Mouse (Mus musculus) ZHBTc4 (cell line): ENCODE measurements around the gene Aqp12.
A peak's percentile ranks its signal among the peaks of the same experiment; 100 is the strongest.
"Not testable (repeated sequence)": the region's sequence is repeated elsewhere in the genome, so short reads cannot be mapped to it uniquely, and the experiment has no call there.

Experiments used
- DNase-seq: peaks from one replicate; pipeline ENCODE4 v3.0.0-alpha.2; 2011; ENCODE audit warnings: low read depth, low spot score

The Aqp12 gene

DNA sequence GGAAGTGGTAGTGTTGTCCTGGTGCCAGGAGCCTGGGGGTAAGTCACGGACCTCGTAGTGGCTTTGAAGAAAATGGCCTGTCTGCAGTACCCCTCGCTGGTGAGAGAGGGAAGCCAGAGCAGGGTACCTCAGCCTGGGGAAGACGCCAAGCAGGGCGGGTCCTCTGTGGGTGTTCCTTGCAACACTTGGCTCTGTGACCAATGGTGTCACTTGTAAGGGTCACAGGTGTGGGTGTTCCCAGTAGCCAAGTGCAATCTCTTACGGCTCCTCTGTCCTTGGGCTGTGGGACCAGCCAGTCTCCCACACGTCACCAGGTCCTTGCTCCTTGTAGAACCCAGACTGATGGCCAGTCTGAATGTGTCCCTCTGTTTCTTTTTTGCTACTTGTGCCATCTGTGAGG is at the start of gene Aqp12:
Gene Aqp12 (plus strand): TSS at position 274 of the 400 bp plus-strand sequence.
- no peak for DNase-seq

DNA sequence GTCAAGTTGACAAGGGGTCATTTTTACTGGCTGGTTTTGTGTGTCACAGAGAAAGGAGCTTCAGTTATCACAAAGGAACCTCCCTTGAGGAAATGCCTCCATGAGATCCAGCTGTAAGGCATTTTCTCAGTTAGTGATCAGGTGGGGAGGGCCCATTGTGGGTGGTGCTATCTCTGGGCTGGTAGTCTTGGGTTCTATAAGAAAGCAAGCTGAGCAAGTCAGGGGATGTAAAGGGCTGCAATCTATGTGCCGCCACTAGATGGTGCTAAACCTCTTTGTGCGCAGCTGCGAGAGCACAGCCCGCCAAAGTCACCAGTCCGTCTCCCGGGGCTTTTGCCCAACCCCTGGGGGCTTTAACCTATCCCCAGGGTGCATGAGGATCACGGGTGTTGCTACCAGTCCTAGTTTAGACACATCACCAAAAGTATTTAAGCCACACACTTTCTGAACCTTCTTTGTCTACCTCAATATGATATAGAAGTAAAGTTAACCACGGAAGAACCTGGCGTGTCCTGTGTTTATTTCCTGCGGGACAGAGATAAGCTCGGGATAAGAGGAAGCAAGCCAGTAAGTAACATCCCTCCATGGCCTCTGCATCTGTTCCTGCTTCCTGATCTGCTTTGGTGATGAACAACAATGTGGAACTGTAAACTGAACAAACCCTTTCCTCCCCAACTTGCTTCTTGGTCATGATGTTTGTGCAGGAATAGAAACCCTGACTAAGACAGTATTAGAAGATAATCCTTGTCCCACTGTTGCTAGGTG is 49.4 kb upstream of the Aqp12 start:
- peak; percentile 42 for DNase-seq

GRCm38 (mm10) chr1:92958999-92959398 is 47.1 kb upstream of the Aqp12 start:
- no peak for DNase-seq

- DNase-seq: not testable (repeated sequence)
These were observed 35.3 kb upstream of the Aqp12 start for GRCm38 (mm10) chr1:92970791-92971190.

DNA sequence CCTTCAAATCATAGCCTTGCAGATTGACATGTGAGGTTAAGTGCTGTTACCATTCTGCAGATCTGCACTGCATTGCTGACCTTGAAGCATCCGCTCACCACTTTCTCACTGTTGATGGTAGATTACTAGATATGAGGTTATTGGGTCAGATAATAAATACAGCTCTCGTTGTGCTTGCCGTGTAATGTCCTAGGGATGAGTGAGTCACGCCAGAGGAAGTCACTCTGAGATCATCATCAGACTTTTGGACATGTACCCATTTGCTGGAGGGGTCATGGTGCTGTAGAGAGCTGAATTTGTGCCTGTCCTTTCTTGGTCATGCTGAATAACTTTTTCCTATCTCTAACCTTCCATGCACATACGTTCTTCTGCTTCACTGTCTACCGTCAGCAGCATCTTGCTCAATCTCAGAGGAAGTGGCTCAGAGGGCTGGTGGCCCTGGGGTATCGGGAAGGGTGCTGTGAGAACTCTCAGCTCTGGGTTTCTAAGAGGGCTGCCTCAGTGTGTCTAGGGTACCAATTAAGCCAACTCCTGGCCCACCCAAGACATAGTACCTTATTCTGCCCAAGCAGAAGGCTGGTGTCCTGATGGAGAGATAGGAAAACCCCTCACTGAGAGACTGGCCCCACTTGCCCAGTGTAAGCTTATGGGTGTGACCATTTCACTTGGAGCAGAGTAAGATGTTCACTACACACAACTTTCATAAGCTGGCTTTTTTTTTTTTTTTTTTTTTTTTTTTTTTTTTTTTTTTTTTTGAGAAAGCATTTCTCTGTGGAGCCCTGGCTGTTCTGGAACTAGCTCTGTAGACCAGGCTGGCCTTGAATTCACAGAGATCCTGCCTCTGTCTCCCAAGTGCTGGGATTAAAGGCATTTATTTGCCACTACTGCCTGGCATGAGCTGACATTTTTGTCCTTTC is 34.0 kb upstream of the Aqp12 start:
- no peak for DNase-seq

DNA sequence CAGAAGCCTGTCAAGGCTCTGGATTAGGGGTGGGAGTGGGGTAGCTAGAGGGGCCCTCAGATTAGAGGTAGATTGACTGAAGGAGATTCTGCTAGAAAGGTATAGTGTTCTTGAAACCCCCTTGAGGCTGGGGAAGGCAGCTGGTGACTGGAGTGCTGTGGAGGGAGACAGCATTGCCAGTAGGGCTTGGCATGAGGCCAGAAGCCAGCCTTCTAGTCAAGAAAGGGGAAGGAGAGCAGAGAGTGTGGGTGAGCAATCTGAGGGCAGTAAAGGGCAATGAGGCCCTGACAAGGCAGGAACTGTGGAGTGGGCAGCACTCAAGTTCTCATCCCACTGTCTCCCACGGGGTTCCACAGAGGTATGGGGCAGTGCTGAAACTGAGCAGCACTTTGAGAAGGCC is 33.3 kb upstream of the Aqp12 start:
- DNase-seq: no peak

- no peak for DNase-seq
These were observed 30.0 kb upstream of the Aqp12 start for GRCm38 (mm10) chr1:92976141-92976566.

DNA sequence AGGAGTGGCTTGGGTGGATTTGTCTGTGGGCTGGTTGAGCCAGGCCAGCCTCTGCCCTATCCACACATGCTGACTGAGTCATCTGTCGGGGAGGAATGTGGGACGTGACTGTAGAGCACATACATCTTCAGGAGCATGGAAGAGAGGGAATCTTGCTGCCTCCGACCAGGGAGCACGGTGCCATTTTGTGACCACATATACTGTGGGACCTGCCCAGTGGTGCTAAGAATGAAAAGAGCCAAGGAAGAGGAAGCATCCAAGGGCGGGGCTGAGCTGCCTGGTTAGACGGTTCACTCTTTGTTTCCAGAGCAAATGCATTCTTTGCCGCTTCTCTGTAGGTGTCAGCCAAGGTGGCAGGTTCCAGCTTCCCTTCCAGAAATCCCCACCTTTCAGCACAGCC is 27.5 kb upstream of the Aqp12 start:
- peak; percentile 81 for DNase-seq

DNA sequence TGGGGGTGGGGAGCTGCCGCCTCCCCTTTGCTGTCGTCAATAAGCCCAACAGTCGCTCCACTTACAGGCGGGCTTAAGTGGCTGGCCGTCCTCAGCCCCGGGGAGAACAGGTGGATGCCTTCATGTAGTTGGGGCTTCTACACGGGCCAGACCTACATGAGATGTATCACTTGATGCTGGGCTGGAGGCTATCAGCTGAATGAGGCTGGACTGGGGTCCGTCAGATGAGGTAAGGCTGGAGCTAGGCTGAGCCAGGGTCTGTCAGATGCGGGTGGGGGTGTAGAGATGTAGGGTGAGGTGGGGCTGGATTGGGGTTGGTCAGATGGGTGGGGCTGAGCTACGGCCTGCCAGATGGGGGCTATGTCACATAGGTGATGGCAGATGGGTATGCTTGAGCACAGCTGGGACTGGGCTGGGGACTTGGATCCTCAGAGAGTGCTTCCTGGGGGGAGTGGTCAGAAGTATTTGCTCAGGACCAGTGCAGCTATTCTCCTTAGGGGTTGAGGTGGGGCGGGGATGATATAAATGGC is 27.0 kb upstream of the Aqp12 start:
- DNase-seq: peak; percentile 9

DNA sequence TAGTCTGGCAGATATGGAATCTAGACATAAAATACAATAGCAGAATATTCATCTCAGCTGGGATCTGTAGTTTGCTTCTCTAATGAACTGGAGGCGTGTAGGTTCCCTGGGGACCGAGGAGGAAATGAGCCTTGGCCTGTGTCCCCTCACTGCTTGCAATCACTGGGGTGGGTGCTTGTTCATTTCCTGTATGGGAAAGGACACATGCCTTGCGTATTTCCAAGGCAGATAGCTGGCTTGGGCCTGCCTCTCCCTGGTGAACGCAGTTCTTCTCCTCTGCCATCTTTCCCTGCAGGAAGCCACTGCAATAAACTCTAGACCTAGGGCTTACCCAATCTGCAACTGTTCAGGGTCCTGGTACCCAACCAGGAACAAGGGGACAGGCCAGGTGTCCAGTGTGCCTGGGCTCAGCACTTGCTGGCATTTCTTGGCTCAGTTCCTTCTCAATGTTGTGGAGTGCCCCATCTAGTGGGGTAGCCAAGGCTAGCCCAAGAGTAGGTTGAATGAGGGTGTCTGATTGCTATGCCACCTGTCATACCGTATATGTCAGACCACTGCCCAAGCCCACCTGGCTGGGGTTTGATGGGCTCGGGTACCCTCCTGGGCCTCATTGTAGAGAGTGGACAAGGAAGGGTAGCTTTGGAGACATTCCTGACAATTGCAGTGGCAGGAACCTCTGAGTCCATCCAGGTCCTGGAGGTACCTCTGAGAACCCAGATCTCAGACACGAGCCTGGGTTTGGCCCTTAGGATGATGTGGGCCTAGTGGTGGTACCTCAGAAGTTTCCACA is 24.9 kb upstream of the Aqp12 start:
- DNase-seq: no peak

DNA sequence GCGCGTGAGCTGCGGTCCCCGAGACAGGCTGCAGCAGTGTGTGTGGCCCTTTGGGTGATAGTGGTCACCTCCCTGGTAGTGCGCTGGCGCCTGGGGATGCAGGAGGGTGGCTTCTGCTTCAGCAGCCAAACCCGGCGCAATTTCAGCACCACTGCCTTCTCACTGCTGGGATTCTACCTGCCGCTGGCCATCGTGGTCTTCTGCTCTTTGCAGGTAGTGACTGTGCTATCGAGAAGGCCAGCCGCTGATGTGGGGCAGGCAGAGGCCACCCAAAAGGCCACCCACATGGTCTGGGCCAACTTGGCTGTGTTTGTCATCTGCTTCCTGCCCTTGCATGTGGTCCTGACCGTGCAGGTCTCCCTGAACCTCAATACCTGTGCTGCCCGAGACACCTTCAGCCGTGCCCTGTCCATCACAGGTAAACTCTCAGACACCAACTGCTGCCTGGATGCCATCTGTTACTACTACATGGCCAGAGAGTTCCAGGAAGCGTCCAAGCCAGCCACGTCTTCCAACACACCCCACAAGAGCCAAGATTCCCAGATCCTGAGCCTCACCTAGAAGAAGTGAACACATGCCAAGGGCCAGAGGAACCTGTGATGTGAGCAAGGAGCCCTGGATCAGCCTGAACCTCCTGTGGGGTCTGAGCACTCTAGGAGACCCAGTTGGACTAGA is 23.1 kb upstream of the Aqp12 start:
- no peak for DNase-seq

GRCm38 (mm10) chr1:92984999-92985398 is 21.1 kb upstream of the Aqp12 start:
- DNase-seq: no peak

GRCm38 (mm10) chr1:92988894-92989293 is 17.2 kb upstream of the Aqp12 start:
- no peak for DNase-seq

- DNase-seq: no peak
These were observed 16.2 kb upstream of the Aqp12 start for GRCm38 (mm10) chr1:92989891-92990290.

GRCm38 (mm10) chr1:92992214-92992855 is 13.8 kb upstream of the Aqp12 start:
- DNase-seq: no peak

DNA sequence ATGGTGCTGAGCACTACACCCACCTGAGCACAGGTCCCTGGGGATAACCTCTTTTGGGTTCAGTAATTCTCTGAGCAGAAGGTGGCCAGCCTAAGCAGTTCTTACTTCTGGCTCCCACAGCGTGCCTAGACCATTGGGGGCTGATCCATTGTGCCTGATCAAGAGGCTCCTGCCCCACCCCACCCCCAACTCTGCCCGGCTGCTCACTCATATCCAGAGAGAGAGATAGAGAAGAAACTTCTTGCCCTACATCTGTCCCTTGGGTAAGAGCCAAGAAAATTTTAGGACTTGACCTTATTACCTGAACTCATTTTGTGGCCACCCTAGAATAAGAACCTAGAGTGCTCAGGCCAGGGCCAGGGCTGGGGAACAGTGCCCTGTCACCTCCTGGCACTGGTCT is 13.3 kb upstream of the Aqp12 start:
- no peak for DNase-seq

GRCm38 (mm10) chr1:93009196-93009595 is 3.1 kb downstream of the Aqp12 start:
- DNase-seq: no peak

DNA sequence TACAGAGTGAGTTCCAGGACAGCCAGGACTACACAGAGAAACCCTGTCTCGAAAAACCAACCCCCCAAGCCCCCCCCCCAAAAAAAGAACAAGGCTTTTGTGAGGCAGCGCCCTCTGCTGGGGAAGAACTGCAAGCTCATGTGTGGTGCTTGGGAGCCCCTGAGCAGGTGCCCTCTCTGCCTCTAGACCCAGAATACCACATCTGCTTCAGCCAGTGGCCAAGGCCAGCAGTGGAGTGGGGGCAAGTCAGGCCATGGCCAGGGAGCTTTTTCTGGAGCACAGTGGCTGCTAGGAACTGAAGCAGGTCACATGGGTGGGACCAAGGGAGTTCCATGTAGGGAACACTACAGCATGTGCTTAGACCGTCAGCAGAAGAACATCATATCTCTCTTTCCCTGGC is 4.6 kb downstream of the Aqp12 start:
- peak; percentile 21 for DNase-seq

DNA sequence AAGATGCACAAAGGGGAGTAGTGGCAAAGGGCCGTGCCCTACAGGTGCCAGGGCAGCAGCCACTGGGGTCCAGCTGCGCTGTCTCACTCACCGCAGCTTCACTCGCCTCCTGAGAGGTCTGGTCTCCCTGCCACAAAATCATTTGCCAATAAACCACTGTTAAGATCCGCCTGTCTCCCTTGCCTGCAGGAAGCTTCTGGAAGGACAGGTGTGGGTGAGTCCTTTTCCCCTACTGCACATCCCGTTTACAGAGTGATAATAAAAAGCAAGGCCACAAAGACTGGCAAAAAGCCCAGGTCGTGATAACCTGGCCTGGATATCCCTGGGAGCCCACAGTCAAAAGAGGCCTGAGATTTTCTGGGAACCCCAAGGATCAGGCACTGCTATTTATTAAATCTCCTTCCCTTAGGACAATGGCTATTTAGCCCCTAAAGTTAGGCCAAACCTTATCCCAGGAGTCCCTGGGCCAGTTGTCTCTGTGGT is 6.0 kb downstream of the Aqp12 start:
- DNase-seq: no peak

GRCm38 (mm10) chr1:93013367-93013766 is 7.2 kb downstream of the Aqp12 start:
- no peak for DNase-seq
